Comparison of ENCODE assay signal across 10 mouse cellular contexts in the genomic region with DNA sequence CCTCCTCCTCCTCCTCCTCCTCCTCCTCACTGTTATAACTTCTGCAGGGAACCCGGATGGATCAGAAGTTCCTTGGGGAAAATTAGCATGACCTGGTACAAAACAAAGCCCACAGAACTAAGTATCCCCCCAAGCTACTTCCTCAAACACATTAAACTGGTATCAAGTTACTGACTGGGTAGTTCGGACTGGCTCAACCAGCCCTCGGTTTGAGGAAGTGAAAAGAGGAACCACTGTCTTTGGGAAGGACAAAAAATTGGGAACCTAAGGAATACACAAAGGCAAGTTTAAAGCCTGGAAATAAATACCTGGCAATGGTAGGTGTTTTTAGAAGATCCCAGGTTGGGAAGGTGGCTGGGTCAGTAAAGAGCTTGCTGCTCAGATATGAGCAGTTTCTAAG. TPM values are rescaled to one million over a fixed set of nuclear protein-coding genes. Genes with fewer than 3 reads are reported as not detected.
DNase-seq lines count a peak whose midpoint lies in the region; ATAC-seq and TF ChIP-seq lines count a peak whose summit lies in the region.
"Had no signal": no experiment of that assay in that cellular context is flagged by ENCODE, and none has a peak within 500 bp of the region (broad histone marks: within the 10 kb centered on the region; RNA-seq: fewer than 3 reads in every experiment).

No protein-coding gene starts in this region.

- no peak overlapping the region for H3K9ac ChIP-seq in kidney, embryonic 15.5 days
- H3K9ac ChIP-seq in MEL (ENCODE audit: control insufficient read depth, low read depth, low read length, poor library complexity, severe bottlenecking) = no peak overlapping the region
- no peak overlapping the region for H3K9ac ChIP-seq in liver, embryonic 12.5 days

- H3K36me3 ChIP-seq in kidney, embryonic 15.5 days = no peaks in the 10 kb centered on the region
- H3K36me3 ChIP-seq in MEL (ENCODE audit: control insufficient read depth in 1 of 2, insufficient read depth in 2 of 2, low read length in 2 of 2) = no peaks in the 10 kb centered on the region
- no peaks in the 10 kb centered on the region for H3K36me3 ChIP-seq in liver, embryonic 12.5 days

- no peak for DNase-seq in kidney, postnatal 14 days
- peak; percentile 70 for DNase-seq in MEL (ENCODE audit: low read depth, low spot score)
- peak; percentile 34 for DNase-seq in embryo, embryonic 10.5 days (ENCODE audit: low spot score)
- DNase-seq in frontal cortex, postnatal 36 days (ENCODE audit: low spot score in 2 of 2) = no peak
- DNase-seq in left cerebral cortex, postnatal 10 days (ENCODE audit: extremely low spot score in 1 of 2, low spot score in 2 of 2) = no peak
- no peak for DNase-seq in urinary bladder, postnatal 36 days (ENCODE audit: low spot score in 2 of 2)
- DNase-seq: thymus, postnatal 4 days had no signal

- no peak for TF ChIP-seq RAD21 in MEL (IDR thresholded peaks at IDR 0.05; ENCODE audit: low read depth, low read length)

- H3K4me2 ChIP-seq in kidney, embryonic 15.5 days = peak overlapping the region; percentile 39
- 0 out of 2 replicates have a peak overlapping the region, but pooled peaks have one; percentile 3 for H3K4me2 ChIP-seq in liver, embryonic 12.5 days

- no peaks in the 10 kb centered on the region for H3K27me3 ChIP-seq in kidney, embryonic 15.5 days
- no peaks in the 10 kb centered on the region for H3K27me3 ChIP-seq in MEL (ENCODE audit: control insufficient read depth in 1 of 2, insufficient read depth in 2 of 2, low read length in 2 of 2)
- H3K27me3 ChIP-seq in liver, embryonic 12.5 days (replicated peaks) = no peaks in the 10 kb centered on the region

- no peak for TF ChIP-seq CTCF in MEL (IDR thresholded peaks at IDR 0.05 in 2 of 3, conservative IDR thresholded peaks at IDR 0.05 in 1 of 3; ENCODE audit: control insufficient read depth in 1 of 3, insufficient read depth in 1 of 3, low read depth in 2 of 3, low read length in 3 of 3, poor library complexity in 1 of 3, severe bottlenecking in 1 of 3)

- peaks cover 54% of the 10 kb centered on the region for H3K4me1 ChIP-seq in kidney, embryonic 15.5 days
- H3K4me1 ChIP-seq in MEL (ENCODE audit: control insufficient read depth in 1 of 2, insufficient read depth in 2 of 2, low read length in 2 of 2) = no peaks in the 10 kb centered on the region
- peaks cover 16% of the 10 kb centered on the region; the same call in 1 of the 2 replicates for H3K4me1 ChIP-seq in liver, embryonic 12.5 days

- 2% methylated on average over 3 of the region's 3 CpGs for WGBS in kidney, embryonic 15.5 days
- 7% methylated on average over 3 of the region's 3 CpGs for WGBS in liver, embryonic 12.5 days (ENCODE audit: insufficient replicate concordance)

- peak overlapping the region; percentile 76 for H3K27ac ChIP-seq in kidney, embryonic 15.5 days
- no peak overlapping the region for H3K27ac ChIP-seq in MEL (ENCODE audit: control insufficient read depth, low read depth, low read length)
- no peak overlapping the region for H3K27ac ChIP-seq in liver, embryonic 12.5 days

- TF ChIP-seq POLR2A in MEL (IDR thresholded peaks at IDR 0.05; ENCODE audit: control insufficient read depth in 1 of 2, insufficient read depth in 1 of 2, low read depth in 1 of 2, low read length in 2 of 2, poor library complexity in 1 of 2) = no peak

- peak in 1 of 2 experiments; percentile 85; a peak in 2 of 4 replicates for TF ChIP-seq EP300 in MEL (IDR thresholded peaks at IDR 0.05; ENCODE audit: low read depth in 1 of 2, low read length in 2 of 2)

- H3K9me3 ChIP-seq in kidney, embryonic 15.5 days (replicated peaks) = no peaks in the 10 kb centered on the region
- H3K9me3 ChIP-seq in MEL (replicated peaks; ENCODE audit: insufficient read depth, low read length) = no peaks in the 10 kb centered on the region
- H3K9me3 ChIP-seq in liver, embryonic 12.5 days (replicated peaks) = no peaks in the 10 kb centered on the region

- H3K79me2 ChIP-seq in MEL (ENCODE audit: control insufficient read depth, insufficient read depth, low read length, poor library complexity) = no peaks in the 10 kb centered on the region

- H3K4me3 ChIP-seq in kidney, embryonic 15.5 days (replicated peaks) = no peak overlapping the region
- no peak overlapping the region for H3K4me3 ChIP-seq in MEL (ENCODE audit: control insufficient read depth in 1 of 2, insufficient read depth in 1 of 2, low read depth in 2 of 2, low read length in 2 of 2)
- no peak overlapping the region for H3K4me3 ChIP-seq in liver, embryonic 12.5 days

- ATAC-seq in kidney, embryonic 15.5 days (replicated peaks; ENCODE audit: low FRiP score) = no peak
- ATAC-seq in liver, embryonic 12.5 days = no peak

- intact Hi-C loops in left cerebral cortex, postnatal 10 days (cut with DNase I) = loop anchor here (5.0 to 10.0 kb wide), 2 partner anchors 73 to 145 kb away; a partner anchor contains a TSS

TF ChIP-seq in MEL, 35 proteins besides CTCF, POLR2A, EP300 and RAD21:
- TF ChIP-seq CHD1 (IDR thresholded peaks at IDR 0.05; ENCODE audit: low read depth, low read length) = no peak
- no peak for TF ChIP-seq ZKSCAN1 (IDR thresholded peaks at IDR 0.05; ENCODE audit: low read depth, low read length)
- peak; percentile 60 for TF ChIP-seq RCOR1 (IDR thresholded peaks at IDR 0.05; ENCODE audit: low read depth, low read length)

RNA-seq across cellular contexts. Expression of a gene that starts 15.0 kb away (rescaled TPM):
- polyA plus RNA-seq in kidney, embryonic 15.5 days (2015; fragmentation: Nextera tagmentation; extraction: Ambion mirVana) = 0.17 TPM in 1 of 2 replicates, not detected in the other
- not detected in 2 replicates for total RNA-seq in MEL (2012; rRNA removed)
- not detected for polyA plus RNA-seq in MEL (2012; ENCODE audit: insufficient read depth in 1 of 2, insufficient read length in 2 of 2, low read depth in 1 of 2, low replicate concordance in 2 of 2, missing spikeins in 1 of 2)
- not detected in 2 replicates for polyA plus RNA-seq in liver, embryonic 12.5 days (2016; fragmentation: Nextera tagmentation; extraction: Ambion mirVana)
- total RNA-seq in left cerebral cortex, postnatal 10 days (2021) = 1 to 10 TPM in 1 of 2 experiments, under 1 TPM in 1; 0.88 to 1.0 TPM
- total RNA-seq: gastrocnemius, postnatal 36 days had no signal

Comparison
In these comparisons a context has a peak if more than half of its experiments do, and no peak if none do; other contexts are left out.
1. DNase-seq: peak in MEL (single experiment) and embryo, embryonic 10.5 days (single experiment); none in kidney, postnatal 14 days (single experiment), frontal cortex, postnatal 36 days (0 of 2), left cerebral cortex, postnatal 10 days (0 of 2) and urinary bladder, postnatal 36 days (0 of 2).